Mouse (Mus musculus) ES-E14 (cell line): Measurements from ENCODE around the gene Olfr1279. TPM values are rescaled to one million over a fixed set of nuclear protein-coding genes. Genes with fewer than 3 reads are reported as not detected.

ENCODE experiments used
- DNase-seq: peaks from one replicate; pipeline ENCODE4 v3.0.0-alpha.2; 2013; ENCODE audit warnings: low read depth, low spot score
- H3K27ac ChIP-seq: 2 replicates; pipeline ENCODE4 v1.5.1; 2012; ENCODE audit warnings: low read depth, mild to moderate bottlenecking, low read length, moderate library complexity, mixed read lengths; ENCODE audit not compliant: poor library complexity, insufficient read depth, severe bottlenecking
- H3K36me3 ChIP-seq: 2 replicates; pipeline ENCODE4 v1.6.1; 2012; ENCODE audit warnings: mild to moderate bottlenecking, low read length, moderate library complexity, mixed read lengths; ENCODE audit not compliant: control insufficient read depth, poor library complexity, insufficient read depth, severe bottlenecking
- H3K4me1 ChIP-seq, 2 experiments: fragments of 150-350 bp in 1 of 2; sonication (generic) in 1 of 2; 2 replicates each; pipeline ENCODE4 v1.6.1; 2012; ENCODE audit warnings: low read length in 2 of 2, mild to moderate bottlenecking in 1 of 2, mixed read lengths in 1 of 2; ENCODE audit not compliant: control insufficient read depth in 2 of 2, insufficient read depth in 2 of 2, poor library complexity in 1 of 2
- H3K4me3 ChIP-seq, 2 experiments: fragments of 150-350 bp in 1 of 2; sonication (generic) in 1 of 2; 2 replicates each; pipeline ENCODE4 v1.5.1; 2012; ENCODE audit warnings: low read length in 2 of 2, low read depth in 1 of 2, mild to moderate bottlenecking in 1 of 2, mixed read lengths in 1 of 2; ENCODE audit not compliant: insufficient read depth in 1 of 2, poor library complexity in 1 of 2, severe bottlenecking in 1 of 2
- H3K9ac ChIP-seq: 2 replicates; pipeline ENCODE4 v1.6.1; 2012; ENCODE audit warnings: low read depth, mild to moderate bottlenecking, low read length, mixed read lengths; ENCODE audit not compliant: poor library complexity, insufficient read depth, severe bottlenecking
- H3K9me3 ChIP-seq: fragments of 150-350 bp; sonication (generic); 2 replicates; pipeline ENCODE4 v1.6.1; 2012; ENCODE audit warnings: low read depth, mild to moderate bottlenecking, low read length; ENCODE audit not compliant: control insufficient read depth, insufficient read depth
- CHD2 ChIP-seq: IDR thresholded peaks from 2 replicates; pipeline ENCODE4 v1.6.1; 2014; ENCODE audit warnings: mild to moderate bottlenecking, low read depth, low read length, inconsistent platforms
- HCFC1 ChIP-seq: IDR thresholded peaks from 2 replicates; pipeline ENCODE4 v1.6.1; 2012; ENCODE audit warnings: low read length, inconsistent platforms, borderline replicate concordance; ENCODE audit not compliant: insufficient read depth
- MAFK ChIP-seq: IDR thresholded peaks from 2 replicates; pipeline ENCODE4 v1.6.1; 2014; ENCODE audit warnings: mild to moderate bottlenecking, low read depth, low read length, inconsistent platforms; ENCODE audit not compliant: insufficient read depth
- ZC3H11A ChIP-seq: IDR thresholded peaks from 2 replicates; pipeline ENCODE4 v1.6.1; 2012; ENCODE audit warnings: low read depth, mild to moderate bottlenecking, inconsistent platforms, low read length, borderline replicate concordance
- ZNF384 ChIP-seq: IDR thresholded peaks from 2 replicates; pipeline ENCODE4 v1.6.1; 2012; ENCODE audit warnings: low read depth, low read length, inconsistent platforms
- in situ Hi-C, 2 experiments: fragments of 600-800 bp; cut with MboI; formaldehyde crosslinking; loops; one replicate each; pipeline ENCODE4 v1.15.1; 2025; ENCODE audit warnings: low sequenced_read_pairs in 2 of 2, inconsistent platforms in 1 of 2; ENCODE audit not compliant: unreplicated experiment in 2 of 2
- total RNA-seq: library from RNA; depleted of rRNA; stranded (reverse); fragments of 300-350 nt; gene quantifications from 2 replicates; pipeline ENCODE4 v1.2.3, GENCODE M21; 2012; rRNA removed

The Olfr1279 gene
- total RNA-seq = not detected in 2 replicates

DNA sequence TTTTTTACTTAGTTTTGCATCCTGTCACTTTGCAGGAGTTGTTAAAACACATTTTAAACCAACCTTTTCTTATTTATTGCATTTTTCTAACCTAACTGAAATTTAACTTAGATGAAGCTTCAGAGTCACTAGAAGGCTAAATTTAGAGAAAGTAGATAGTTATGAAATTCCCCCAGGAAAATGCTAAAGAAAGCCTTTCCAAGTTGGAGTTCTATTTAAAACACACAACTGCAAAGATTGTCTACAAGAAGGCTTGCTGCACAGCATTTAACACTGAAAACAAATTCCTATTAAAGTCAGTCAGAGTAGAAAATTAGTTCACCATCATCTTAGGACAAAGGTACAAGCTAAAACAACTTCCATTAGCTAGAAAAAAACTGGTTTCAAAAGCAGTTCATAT lies at the start of gene Olfr1279:
Gene Olfr1279 (plus strand): TSS at position 262 of the 400 bp plus-strand sequence.
- TF ChIP-seq HCFC1 (no peak), MAFK (no peak), CHD2 (no peak), ZC3H11A (no peak), ZNF384 (no peak)
- H3K27ac ChIP-seq = no peak within 1 kb of the TSS
- DNase-seq = no peak
- no peaks in the 10 kb centered on the region for H3K9me3 ChIP-seq
- H3K36me3 ChIP-seq = no peaks in the 10 kb centered on the region
- H3K4me1 ChIP-seq = no peaks in the 10 kb centered on the region
- in situ Hi-C loops = no loop called here
- H3K4me3 ChIP-seq = no peak within 1 kb of the TSS
- no peak within 1 kb of the TSS for H3K9ac ChIP-seq

DNA sequence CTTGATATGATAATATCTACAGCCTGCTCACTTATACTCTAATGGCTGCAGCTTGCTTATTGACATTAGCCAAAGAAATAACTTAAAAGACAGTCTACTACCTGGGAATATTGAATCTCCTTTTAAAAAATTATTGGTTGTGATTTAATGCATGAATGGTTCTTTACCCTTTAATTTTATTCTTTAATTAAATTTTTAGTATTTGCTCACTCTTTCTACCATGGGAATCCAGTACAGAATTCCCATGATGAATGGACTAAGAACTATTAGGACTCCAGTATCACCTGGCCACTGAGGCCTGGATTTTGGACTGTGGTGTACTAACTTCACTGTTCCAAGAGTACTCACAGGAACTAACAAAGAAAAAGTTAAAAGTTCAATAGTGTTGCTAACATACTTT lies 46.2 kb upstream of the Olfr1279 start, which contains the start of gene Olfr1276:
Gene Olfr1276 (plus strand): TSS at position 301 of the 400 bp plus-strand sequence.
- Histone ChIP-seq H3K4me3 (no peak within 1 kb of the TSS), H3K9ac (no peak within 1 kb of the TSS), H3K36me3 (no peaks in the 10 kb centered on the region), H3K4me1 (no peaks in the 10 kb centered on the region), H3K27ac (no peak within 1 kb of the TSS), H3K9me3 (no peaks in the 10 kb centered on the region)
- TF ChIP-seq HCFC1 (no peak), ZC3H11A (no peak), MAFK (no peak), ZNF384 (no peak), CHD2 (no peak)
- in situ Hi-C loops = no loop called here
- no peak for DNase-seq

DNA sequence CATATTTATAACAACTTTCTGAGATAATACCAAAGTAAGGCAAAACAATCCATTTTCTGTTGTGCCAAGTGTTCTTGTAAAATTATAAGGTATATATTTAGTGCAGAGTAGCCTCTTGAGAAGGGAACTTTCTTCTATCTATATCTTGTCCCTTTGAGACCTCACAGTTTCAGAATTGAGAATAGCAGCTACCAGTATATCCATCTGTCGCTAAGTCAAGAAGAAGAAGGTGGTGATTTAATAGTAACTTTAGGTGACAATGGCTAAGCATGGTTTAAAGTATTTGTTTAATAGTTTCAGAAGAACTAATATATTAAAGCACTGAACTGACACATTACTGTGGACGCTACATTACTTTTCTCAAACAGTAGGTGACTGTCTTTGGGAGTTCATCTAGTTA lies 26.4 kb upstream of the Olfr1279 start, which contains the start of gene Olfr1277:
Gene Olfr1277 (minus strand): TSS at position 101 of the 400 bp plus-strand sequence.
- Histone ChIP-seq H3K27ac (no peak within 1 kb of the TSS), H3K36me3 (no peaks in the 10 kb centered on the region), H3K9ac (no peak within 1 kb of the TSS), H3K4me3 (no peak within 1 kb of the TSS), H3K9me3 (no peaks in the 10 kb centered on the region), H3K4me1 (no peaks in the 10 kb centered on the region)
- no peak for DNase-seq
- no peak for TF ChIP-seq ZC3H11A
- no peak for TF ChIP-seq MAFK
- TF ChIP-seq ZNF384 = no peak
- TF ChIP-seq CHD2 = no peak
- in situ Hi-C loops = no loop called here

DNA sequence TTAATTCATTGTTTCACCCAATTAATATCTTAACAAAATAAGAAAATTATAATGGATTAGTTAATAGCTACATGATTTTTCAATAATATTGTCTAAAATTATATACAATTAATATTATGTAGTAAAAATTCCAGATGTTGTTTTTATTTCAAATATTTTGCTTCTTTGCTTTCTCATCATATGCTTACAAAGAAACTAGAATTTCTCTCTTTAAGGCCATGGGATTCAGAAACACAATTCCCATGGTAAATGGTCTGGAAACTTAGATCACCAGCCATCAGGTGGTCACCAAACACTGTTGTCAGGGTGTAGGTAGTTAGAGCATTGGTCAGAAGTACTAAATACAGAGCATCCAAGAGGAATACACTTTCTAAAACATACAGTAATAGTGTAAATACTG lies 10.6 kb upstream of the Olfr1279 start, which contains the start of gene Olfr1278:
Gene Olfr1278 (plus strand): TSS at position 301 of the 400 bp plus-strand sequence.
- in situ Hi-C loops = no loop called here
- Histone ChIP-seq H3K36me3 (no peaks in the 10 kb centered on the region), H3K9ac (no peak within 1 kb of the TSS), H3K27ac (no peak within 1 kb of the TSS), H3K4me3 (no peak within 1 kb of the TSS), H3K9me3 (no peaks in the 10 kb centered on the region), H3K4me1 (no peaks in the 10 kb centered on the region)
- no peak for DNase-seq
- no peak for TF ChIP-seq ZC3H11A
- TF ChIP-seq HCFC1 = no peak
- no peak for TF ChIP-seq MAFK
- no peak for TF ChIP-seq ZNF384
- no peak for TF ChIP-seq CHD2

DNA sequence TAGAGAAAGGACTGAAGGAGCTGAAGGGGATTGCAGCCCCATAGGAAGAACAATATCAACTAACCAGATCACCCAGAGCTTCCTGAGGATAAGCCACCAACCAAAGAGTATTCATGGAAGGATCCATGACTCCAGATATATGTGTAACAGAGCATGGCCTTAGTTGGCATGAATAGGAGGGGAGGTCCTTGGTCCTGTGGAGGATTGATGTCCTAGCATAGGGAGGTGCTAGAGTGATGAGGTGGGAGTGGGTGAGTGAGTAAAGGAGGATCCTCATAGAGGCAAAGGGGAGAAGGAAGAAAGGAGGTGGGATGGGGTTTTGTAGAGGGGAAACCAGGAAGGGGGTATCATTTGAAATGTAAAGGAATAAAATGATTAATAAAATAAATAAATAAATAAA lies 1.9 kb upstream of the Olfr1279 start:
- Histone ChIP-seq H3K27ac (no peak overlapping the region), H3K4me1 (no peaks in the 10 kb centered on the region), H3K36me3 (no peaks in the 10 kb centered on the region), H3K9ac (no peak overlapping the region), H3K4me3 (no peak overlapping the region), H3K9me3 (no peaks in the 10 kb centered on the region)
- TF ChIP-seq ZC3H11A = no peak
- TF ChIP-seq MAFK = no peak
- no peak for TF ChIP-seq HCFC1
- TF ChIP-seq CHD2 = no peak
- TF ChIP-seq ZNF384 = no peak
- in situ Hi-C loops = no loop called here
- DNase-seq = no peak
